Mouse (Mus musculus): ENCODE data around the gene Bcl2l2.

Gene Bcl2l2

DNA sequence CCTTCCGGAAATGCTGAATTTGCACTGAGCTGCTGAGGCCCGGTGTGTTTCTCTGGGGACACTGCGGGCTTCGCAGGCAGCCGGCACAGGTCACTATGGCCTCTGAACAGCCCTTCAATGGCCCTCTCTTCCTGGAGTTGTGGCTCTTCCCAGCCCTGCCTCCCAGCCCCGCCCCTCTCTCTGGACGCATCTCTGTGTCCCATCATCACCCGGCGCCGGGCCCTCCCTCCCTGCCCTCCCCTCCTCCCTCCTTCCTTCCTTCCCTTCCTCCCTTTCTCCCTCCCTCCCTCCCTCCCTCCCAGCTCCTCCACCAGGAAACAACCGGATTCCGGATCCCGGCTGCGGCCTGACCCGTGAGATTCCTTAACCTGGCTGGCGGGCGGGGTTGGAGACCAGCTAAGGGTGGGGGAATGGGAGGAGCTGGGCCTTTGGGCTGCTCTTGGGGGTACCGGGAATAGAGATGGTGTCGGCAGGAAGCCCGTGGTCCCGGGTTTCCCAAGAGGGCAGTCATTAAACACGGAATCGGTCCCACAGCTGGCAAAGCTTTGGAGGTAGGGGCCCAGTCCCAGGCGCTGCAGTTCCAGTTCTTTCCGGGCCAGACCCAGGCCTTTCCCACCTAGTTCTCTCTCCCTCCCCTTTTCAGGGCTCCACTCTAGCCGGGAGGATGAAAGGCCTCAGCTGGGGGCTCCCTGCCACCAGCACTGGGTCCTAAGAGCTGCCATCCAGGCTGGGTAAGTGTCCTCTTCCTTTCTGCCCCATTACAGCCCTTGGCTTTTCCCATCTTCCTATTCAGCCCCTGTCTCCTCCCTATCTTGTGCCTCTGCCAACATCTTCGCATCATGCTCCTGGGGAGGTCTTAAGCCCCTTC is at the start of gene Bcl2l2, which contains the start of gene Gm20521:
Gene Bcl2l2 (plus strand): TSS at position 224 of the 868 bp plus-strand sequence.
Gene Gm20521 (plus strand): TSS at position 288 of the 868 bp plus-strand sequence.
- CTCF ChIA-PET, result interaction anchor here (0.6 kb wide), 1 partner anchor 280 kb away, joined by 4 read pairs; no protein-coding TSS in a partner anchor

DNA sequence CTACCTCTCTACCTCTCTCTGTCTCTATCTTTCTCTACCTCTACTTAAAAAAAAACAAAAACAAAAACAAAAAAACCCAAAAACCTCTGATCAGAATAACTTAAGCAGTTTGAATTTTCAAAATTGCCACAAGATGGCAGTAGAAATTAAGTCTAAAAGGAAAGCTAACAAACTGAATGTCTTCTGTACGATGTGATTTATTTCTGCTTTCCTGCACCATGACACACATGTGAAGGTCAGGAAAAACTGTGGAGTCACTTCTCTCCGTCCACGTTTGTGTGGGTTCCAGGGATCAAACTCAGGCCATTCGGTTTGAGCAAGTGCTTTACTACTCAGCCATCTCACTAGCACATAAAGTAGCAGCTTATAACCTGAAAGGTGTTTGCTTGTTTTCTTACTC is 39.7 kb upstream of the Bcl2l2 start:
- CTCF ChIA-PET, result interaction anchor here (0.6 to 0.7 kb wide), 3 partner anchors 96 to 346 kb away, joined by 3 to 15 read pairs (median 11); no protein-coding TSS in a partner anchor

DNA sequence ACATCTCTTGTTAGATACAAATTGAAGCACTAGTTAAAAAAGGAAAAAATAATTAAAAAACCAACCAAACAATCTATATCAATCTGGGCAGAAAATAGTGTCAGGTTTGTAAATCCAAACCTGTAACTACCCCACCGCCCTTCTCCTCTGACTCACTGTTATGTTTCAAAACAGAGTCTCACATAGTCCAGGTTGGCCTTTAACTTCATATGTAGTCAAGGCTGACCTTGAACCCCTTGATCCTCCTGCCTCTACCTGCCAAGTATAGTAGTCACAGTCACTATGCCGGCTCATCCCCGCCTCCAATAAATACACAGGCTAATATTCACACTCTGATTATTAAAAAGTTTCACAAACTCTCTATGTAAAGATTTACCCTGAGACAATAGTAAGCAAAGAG is 27.5 kb upstream of the Bcl2l2 start:
- CTCF ChIA-PET, result no interaction called here

DNA sequence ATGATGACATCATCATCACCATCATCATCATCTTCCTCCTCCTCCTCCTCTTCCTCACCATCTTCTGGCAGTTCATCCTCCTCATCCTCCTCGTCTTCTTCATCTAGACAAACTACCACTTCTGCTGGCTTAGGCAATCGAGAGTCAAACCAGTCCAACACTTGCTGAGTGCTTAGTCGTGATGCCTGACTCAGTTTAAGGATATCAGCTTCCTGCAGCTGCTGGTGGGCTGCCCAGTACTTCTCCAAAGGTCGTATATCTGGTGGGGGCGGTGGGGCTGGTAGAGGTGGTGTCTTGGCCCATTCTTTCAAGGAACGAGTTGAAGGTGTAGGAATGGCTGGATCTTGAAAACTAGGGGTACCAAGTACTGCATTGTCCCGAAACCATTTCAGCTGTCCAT is 26.5 kb upstream of the Bcl2l2 start:
- CTCF ChIA-PET, result no interaction called here

DNA sequence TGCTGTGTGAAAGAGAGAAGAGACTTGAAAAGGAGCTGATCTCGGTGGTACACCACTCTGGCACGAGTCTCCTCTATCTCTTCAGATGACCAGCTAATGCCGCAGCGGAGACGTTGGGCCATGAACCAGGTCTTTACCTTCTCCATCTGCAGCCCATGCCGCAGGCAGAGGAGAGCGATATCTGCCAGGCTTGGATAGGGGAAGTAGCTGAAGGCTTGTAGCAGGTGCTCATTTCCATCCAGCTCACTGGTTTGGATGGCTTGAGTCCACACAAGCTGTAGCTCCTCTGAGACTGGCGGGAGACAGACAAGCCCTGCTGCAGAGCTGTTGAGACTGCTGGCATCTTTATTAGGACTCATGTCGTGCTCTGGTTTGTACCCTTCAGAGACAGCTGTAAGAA is 25.3 kb upstream of the Bcl2l2 start:
- CTCF ChIA-PET, result no interaction called here

DNA sequence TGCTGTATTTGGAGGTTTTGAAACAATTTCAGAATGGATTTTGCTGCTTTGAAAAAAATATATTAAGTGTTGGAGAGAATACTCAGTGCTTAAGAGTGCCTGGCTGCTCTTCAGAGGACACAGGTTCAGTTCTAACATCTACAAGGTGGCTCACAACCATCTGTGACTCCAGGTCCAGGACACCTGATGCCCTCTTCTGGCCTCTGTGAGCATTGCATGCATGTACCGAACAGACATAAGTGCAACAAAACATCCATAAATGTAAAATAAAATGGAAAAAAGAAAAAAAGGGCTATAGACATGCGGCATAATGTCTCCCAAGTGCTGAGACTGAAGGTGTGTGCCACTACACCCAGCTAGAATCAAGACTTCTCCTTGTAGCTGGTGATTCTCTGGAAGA is 22.7 kb upstream of the Bcl2l2 start:
- CTCF ChIA-PET, result interaction anchor here (0.7 kb wide), 1 partner anchor 518 kb away, joined by 3 read pairs; no protein-coding TSS in a partner anchor

DNA sequence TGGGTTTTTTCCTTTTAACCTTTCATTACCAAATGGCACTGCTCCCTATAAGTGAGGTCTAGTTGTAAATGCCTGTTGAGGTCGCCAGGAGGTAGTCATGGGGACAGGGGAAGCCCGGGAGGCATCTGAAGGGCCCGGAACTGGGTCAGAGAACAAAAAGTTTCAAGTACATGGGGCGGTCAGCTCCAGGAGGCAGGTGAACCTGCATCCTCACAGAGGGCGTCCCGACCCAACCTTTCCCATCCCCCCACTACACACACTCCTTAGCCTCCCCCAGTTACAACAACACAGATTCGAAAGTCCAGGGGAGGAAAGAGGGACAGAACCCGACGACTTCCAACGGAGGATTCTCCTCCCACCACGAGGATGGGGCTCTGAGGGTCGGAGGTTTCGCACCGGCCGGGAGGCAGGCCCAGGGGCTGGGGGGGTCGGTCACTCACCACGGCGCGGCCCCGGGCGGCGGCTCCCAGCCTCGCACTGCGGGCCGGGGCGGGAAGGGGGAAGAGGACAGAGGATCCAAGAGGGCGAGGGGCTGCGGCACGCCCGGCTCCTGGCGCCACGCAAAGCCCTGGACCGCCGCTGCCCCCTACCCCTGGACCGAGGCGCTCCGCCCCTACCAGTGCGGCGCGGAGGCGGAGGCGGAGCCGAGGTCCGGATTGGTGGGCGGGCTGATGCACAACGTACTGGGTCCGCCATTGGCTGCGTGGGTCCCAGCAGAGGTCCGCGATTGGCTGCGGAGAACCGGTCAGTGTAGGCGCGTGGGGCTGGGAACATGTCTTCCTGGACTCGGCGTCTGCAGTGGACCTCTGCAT is 19.5 kb upstream of the Bcl2l2 start:
- CTCF ChIA-PET, result no interaction called here

DNA sequence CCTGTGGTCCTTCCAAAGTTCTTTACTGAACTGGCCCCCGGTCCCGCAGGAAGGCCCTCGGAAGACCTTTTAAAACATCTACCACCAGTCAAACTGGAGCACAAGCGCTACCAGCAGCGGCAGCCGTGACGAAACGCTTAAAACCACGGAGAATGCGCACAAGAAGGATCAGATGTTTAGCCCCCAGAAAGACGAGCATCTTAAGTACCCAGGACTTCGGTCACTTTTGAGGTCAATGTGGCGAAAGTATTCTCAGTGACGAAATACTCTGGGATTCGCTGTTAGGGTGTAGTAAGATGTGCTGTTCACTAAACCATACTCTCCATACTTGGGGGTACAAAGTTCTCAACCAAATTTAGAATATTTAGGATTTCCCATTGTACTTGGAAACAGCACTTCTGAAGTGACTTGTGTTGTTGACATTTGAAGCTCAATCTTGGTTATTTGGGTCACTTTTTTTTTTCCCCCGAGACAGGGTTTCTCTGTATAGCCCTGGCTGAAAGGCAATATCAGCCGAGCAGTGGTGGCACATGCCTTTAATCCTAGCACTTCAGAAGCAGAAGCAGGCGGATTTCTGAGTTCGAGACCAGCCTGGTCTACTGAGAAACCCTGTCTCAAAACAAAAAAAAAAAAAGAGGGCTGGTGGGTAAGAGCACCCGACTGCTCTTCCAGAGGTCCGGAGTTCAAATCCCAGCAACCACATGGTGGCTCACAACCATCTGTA is 18.7 kb upstream of the Bcl2l2 start:
- CTCF ChIA-PET, result no interaction called here

DNA sequence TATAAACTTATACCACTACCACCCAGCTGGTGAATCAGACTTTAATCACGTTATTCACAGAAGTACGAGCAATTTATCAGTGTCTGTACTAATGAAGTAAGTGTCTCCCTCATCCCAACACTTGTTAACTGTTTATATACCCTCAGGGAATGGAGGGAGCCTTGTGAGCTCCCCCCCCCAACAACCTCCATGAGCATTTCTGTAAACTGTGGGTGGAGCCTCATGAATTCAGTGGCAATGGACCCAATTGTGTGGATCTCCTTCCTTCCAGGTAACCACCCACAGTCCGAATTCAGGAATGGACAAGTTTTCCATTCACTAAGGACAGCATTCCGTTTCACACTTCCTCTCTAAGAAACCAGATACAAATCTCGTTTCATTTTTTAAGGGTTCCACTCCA is 17.6 kb upstream of the Bcl2l2 start:
- CTCF ChIA-PET, result interaction anchor here (0.6 kb wide), 1 partner anchor 28 kb away, joined by 3 read pairs; no protein-coding TSS in a partner anchor

DNA sequence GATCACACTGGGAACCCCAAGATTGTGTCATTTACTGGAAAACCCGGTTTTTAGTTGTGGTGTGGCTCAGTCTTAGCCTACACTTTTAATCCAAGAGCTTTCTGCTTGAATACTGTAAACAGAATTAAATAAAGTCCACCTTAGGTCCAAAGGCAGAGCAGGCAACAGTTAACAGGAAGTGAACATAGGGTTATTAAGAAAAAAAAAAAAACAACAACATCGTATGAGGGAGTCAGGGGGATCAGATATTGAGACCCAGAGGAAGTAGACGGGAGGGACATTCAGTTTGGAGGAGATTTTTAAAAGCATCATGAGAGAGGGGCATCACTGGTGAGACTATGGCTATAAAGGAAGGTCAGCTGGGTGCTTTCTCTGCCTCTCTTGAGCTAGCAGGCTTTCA is 16.9 kb upstream of the Bcl2l2 start:
- CTCF ChIA-PET, result no interaction called here

DNA sequence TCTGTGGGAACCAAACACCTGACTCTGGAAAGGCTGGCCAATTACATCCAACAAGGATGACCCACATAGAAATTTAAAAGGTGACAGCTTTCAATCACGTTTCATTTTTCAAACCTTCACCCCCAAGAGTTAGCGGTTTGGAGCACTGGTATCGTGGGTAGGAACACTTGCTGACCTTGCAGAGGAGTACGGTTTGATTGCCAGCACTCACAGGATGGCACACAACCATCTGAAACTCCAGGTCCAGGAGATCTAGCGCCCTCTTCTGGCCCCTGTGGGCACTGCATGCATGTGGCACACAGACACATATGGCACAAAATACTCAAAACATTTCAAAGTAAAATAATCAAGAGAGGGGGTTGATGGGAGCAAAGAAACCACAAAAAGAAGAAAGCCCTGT is 16.2 kb upstream of the Bcl2l2 start:
- CTCF ChIA-PET, result no interaction called here

DNA sequence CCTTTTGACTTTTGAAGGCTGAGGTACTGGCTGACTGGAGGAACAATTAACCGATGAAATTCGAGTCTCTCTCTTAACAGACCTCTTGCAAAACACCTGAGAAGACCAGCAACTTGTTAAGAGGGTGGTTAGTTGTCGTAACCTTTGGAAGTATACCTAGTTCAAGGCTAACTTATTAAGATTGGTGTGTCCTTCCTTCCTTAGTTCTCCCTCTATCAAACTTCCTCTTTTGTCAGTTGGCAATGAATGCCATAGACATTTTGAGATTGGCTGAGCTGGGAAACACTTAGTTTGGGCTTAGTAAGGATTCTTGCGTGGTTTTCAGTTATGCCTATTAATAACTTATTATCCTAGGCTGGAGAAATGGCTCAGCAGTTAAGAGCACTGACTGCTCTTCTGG is 15.2 kb upstream of the Bcl2l2 start:
- CTCF ChIA-PET, result interaction anchor here (0.7 kb wide), 1 partner anchor 154 kb away, joined by 6 read pairs; no protein-coding TSS in a partner anchor

DNA sequence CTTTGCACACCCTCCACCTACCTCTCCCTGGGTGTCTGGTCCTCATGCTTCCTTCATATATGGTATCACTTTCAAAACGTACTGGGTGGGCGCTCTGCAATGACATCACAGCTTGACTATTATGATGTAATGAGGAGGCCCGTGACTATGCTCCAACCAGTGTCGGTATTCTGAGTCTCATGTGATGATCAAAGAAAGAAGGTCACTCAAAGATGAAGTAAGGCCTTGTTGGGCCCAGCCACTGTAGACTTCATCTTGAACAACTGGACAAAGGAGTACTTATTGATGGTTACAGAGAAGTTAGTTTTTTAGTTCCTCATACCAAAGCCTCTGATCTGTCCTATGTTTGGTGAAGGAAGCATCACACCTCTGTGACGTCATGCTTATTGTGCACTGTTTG is 12.3 kb upstream of the Bcl2l2 start, which contains the start of gene Homez:
Gene Homez (minus strand): TSS at position 101 of the 400 bp plus-strand sequence.
- CTCF ChIA-PET, result no interaction called here

DNA sequence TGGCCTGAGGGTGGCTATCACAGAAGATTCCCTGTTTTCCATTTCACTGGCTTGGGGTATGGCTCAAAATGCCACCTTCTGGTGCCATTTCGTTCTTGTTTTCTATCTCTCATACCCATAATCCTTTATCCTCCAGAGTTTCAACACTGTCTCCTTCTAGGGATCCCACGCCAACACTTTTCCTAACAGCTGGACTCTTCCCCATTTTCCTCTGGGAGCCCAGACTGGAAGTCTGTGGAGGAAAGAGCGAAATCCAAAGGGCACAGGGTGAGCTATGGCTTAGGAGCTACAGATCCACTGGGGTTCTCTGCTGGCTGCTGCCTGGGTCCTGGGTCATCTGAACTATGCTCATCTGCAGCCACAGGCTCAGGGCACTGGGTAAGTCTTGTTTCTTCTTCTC is 9.0 kb upstream of the Bcl2l2 start:
- CTCF ChIA-PET, result no interaction called here

DNA sequence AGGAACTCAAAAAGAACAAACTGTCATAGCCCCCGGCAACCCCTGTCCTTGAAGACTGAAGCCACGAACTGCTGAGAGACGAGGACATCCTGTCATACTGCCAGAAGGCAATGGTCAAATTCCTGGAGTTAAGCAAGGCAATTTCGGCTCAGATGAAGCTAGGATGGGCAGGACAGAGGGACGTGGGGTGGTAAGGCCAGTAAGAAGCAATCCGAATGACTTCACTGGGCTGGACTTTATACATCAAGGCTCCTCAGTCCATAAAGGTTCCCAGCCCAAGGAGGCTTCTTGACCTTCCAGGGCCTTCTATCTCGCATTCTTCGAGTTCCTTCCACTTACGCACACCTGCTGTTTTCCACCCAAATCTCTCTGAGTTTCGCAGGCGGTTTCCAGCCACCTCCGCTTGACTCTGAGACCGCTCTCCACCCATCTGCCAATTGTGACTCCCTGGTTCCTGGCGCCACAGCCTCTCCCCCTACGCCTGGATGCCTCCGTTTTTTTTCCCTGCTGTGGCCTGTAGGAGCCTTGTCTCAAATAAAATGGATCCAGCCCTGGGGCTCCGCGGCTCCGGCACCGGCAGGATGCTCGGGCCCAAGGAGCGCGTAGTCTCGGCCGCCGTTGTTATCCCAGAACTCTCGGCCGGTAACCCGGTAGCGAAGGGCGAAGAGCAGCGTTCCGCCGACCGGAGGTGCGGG is 7.2 kb upstream of the Bcl2l2 start:
- CTCF ChIA-PET, result no interaction called here

DNA sequence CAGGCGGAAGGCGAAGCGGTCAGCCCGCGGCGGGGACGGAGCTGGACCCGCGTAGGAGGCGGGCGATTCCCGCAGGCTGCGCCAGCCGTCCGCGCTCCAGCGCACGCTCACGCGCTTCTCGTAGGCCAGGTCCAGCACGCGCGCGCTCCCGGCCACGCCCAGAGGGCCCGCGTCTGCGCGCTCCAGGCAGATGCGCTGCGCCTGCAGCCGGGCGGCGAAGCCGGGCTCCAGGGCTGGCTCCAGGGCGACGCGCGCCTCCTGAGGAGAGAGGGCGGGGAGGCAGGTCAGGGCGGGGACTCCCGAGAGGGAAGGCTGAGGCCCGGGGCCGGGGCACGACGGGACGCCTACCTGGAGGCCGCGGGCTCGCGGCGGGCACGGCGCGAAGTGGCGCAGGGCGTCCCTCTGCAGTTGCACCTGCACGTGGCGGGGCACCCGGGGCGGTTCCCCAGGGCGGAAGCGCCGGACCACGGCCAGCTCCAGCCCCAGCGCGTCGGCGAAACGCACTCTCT is 6.6 kb upstream of the Bcl2l2 start:
- CTCF ChIA-PET, result interaction anchor here (0.6 kb wide), 1 partner anchor 152 kb away, joined by 4 read pairs; no protein-coding TSS in a partner anchor

DNA sequence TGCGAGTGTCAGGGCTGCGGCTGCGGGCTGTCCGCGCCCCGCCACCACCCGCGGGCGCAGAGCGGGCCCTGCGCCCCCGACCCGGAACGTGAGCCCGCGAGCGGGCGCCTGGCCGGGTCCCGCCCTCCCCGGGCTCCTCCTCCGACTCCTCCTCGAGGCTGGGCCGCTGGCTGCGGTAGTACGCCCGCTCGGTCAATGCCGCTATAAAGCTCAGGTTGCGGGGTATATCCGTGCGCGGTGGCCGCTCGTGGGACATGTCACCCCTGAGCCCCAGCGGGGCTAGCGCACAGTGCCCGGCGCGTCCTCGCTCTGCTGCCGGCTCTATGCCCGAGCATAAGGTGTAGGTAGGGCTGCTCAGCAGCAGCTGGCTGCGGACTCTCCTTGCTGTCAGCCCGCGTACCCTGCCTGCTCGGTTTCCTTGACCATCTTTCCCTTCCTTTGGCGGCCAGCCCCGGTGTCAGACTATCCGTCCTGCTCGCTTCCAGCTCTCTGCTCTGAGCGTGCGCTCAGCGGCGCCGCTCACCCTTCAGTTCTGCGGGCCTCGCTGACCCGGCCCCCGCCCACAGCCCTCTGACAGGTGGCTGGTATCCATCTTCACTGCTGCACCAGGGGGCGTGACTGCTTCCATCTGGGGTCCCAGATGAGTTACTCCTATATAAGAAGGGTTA is 6.0 kb upstream of the Bcl2l2 start, which contains the start of gene Ppp1r3e:
Gene Ppp1r3e (minus strand): TSS at position 503 of the 668 bp plus-strand sequence.
- CTCF ChIA-PET, result interaction anchor here (0.6 kb wide), 1 partner anchor 151 kb away, joined by 4 read pairs; no protein-coding TSS in a partner anchor

DNA sequence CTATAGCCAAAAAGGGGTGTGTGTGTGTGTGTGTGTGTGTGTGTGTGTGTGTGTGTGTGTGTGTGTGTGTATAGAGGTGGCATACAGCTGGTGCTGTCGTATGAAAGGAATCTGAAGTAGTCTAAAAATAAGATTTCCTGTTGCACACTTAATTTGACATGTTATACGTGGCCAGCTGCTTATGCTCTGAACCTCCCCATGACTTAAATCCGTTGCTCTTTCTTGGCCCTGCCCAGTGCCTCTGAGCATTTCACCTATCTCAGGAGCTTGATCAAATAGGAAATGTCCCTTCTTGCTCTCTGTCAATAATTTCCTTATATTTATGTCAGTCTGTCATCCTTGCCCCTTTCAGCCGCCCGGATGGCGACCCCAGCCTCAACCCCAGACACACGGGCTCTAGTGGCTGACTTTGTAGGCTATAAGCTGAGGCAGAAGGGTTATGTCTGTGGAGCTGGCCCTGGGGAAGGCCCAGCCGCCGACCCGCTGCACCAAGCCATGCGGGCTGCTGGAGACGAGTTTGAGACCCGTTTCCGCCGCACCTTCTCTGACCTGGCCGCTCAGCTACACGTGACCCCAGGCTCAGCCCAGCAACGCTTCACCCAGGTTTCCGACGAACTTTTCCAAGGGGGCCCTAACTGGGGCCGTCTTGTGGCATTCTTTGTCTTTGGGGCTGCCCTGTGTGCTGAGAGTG is 990 bp downstream of the Bcl2l2 start:
- CTCF ChIA-PET, result interaction anchor here (0.6 kb wide), 1 partner anchor 281 kb away, joined by 4 read pairs; no protein-coding TSS in a partner anchor

DNA sequence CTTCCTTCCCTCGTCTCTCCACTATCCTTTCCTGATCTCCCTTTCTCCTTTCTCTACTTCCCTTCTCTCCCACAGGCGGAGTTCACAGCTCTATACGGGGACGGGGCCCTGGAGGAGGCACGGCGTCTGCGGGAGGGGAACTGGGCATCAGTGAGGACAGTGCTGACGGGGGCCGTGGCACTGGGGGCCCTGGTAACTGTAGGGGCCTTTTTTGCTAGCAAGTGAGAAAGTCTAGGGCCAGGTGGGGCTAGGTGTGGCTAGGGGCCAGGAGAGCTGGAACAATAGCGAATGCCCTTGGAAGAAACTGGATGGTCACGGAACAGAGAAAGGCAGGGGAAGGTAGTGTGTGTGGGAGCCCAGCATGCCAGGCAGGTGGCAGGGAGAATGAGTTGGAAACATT is 2.1 kb downstream of the Bcl2l2 start:
- CTCF ChIA-PET, result no interaction called here
